Mouse (Mus musculus): ENCODE data around the gene Gm10135. TPM values are rescaled to one million over a fixed set of nuclear protein-coding genes. Genes with fewer than 3 reads are reported as not detected.
"Not testable (repeated sequence)": the region's sequence is repeated elsewhere in the genome, so short reads cannot be mapped to it uniquely, and the experiment has no call there.

The Gm10135 gene
- polyA plus RNA-seq, 1 experiment, result not detected

DNA sequence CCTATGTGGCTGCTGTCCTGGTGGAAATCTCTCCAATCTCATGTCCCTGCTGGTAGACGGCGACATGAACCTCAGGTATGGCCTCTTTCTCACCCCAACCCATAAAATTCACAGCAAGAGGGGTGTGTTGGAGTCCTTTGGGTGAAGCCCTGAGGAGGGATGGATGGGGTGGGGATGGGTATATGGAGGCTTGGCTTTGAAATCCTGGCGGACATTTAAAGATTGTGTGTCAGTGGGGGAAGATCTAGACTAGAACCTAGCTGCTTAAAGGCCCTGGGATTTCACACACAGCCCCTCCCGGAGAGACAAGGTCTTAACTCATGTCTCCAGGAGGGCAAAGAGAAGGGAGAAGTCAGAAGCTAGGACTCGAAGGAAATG is 33.1 kb upstream of the Gm10135 start:
- WGBS, result 44% methylated on average over 5 of the region's 5 CpGs
- H3K36me3 ChIP-seq (ENCODE audit: control insufficient read depth, insufficient read depth, low read length), result no peaks in the 10 kb centered on the region
- peak overlapping the region; percentile 60; the same call in 1 of the 2 replicates for H3K4me3 ChIP-seq (ENCODE audit: low read depth, low read length)
- peaks cover 22% of the 10 kb centered on the region for H3K27me3 ChIP-seq (ENCODE audit: control insufficient read depth, insufficient read depth, low read length)
- TF ChIP-seq CTCF (IDR thresholded peaks at IDR 0.05; ENCODE audit: extremely low read depth, insufficient read length, insufficient replicate concordance, low read depth, low read length), result no peak
- no peak for TF ChIP-seq POLR2A (IDR thresholded peaks at IDR 0.05; ENCODE audit: low read depth, low read length)
- H3K4me1 ChIP-seq (ENCODE audit: control insufficient read depth, insufficient read depth, insufficient read length, low read length), result peaks cover 5% of the 10 kb centered on the region; the same call in 1 of the 2 replicates
- no peak overlapping the region for H3K27ac ChIP-seq (ENCODE audit: insufficient read depth, low read depth, low read length)

DNA sequence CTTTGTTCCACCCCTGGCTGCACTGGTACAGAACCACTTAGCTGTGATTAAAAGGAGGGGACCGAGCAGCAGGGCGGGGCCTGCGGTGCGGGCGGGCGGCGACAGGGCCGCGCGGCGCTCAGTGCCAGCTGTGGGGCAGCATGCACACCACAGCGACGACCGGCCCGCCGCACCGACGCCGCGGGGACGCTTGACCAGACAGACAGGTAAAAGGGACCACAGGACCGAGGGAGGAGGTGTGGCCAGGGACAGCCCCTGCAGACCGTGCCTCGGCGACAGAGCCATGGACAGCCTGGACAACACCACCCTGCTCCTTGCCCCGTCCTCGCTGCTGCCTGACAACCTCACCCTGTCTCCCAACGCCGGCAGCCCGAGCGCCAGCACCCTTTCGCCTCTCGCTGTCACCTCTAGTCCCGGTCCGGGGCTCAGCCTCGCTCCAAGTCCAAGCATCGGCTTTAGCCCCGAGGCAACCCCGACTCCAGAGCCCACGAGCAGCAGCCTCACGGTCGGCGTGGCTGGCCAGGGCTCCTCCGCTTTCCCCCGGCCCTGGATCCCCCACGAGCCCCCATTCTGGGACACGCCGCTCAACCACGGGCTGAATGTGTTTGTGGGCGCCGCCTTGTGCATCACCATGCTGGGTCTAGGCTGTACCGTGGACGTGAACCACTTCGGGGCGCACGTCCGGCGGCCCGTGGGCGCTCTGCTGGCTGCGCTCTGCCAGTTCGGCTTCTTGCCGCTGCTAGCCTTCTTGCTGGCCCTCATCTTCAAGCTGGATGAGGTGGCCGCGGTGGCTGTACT is 32.5 kb upstream of the Gm10135 start, which contains the start of gene Slc10a4:
Gene Slc10a4, plus strand, starts transcription at position 100 of the 798 bp plus-strand sequence.
- Histone ChIP-seq H3K27me3 (ENCODE audit: control insufficient read depth, insufficient read depth, low read length) (peaks cover 21% of the 10 kb centered on the region), H3K36me3 (ENCODE audit: control insufficient read depth, insufficient read depth, low read length) (no peaks in the 10 kb centered on the region), H3K4me1 (ENCODE audit: control insufficient read depth, insufficient read depth, insufficient read length, low read length) (peaks cover 5% of the 10 kb centered on the region; the same call in 1 of the 2 replicates), H3K4me3 (ENCODE audit: low read depth, low read length) (peak within 1 kb of the TSS; percentile 60), H3K27ac (ENCODE audit: insufficient read depth, low read depth, low read length) (no peak within 1 kb of the TSS)
- no peak for TF ChIP-seq CTCF (IDR thresholded peaks at IDR 0.05; ENCODE audit: extremely low read depth, insufficient read length, insufficient replicate concordance, low read depth, low read length)
- no peak for TF ChIP-seq POLR2A (IDR thresholded peaks at IDR 0.05; ENCODE audit: low read depth, low read length)
- WGBS, result 8% methylated on average over 65 of the region's 65 CpGs

DNA sequence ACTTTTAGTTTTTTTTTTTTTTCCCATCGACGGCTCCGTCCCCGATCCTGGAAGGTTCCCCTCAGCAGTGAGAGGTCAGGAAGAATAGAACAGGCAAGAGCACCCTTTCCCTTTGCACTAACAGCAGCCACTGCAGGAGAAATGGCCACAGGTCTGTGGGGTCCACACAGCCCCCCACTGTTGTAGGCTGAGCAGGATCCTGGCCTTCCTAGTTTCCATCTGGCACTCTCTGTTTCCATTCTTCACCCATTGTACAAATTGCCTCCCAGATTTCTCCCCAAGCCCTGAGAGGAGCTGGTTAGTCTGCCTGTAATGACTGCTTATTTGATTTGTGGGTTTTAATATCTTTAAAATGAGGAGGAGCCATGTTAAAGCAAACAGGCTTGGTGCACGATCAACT is 29.5 kb upstream of the Gm10135 start:
- Histone ChIP-seq H3K36me3 (ENCODE audit: control insufficient read depth, insufficient read depth, low read length) (no peaks in the 10 kb centered on the region), H3K27ac (ENCODE audit: insufficient read depth, low read depth, low read length) (no peak overlapping the region), H3K4me1 (ENCODE audit: control insufficient read depth, insufficient read depth, insufficient read length, low read length) (peaks cover 5% of the 10 kb centered on the region; the same call in 1 of the 2 replicates), H3K27me3 (ENCODE audit: control insufficient read depth, insufficient read depth, low read length) (peaks cover 21% of the 10 kb centered on the region), H3K4me3 (ENCODE audit: low read depth, low read length) (no peak overlapping the region)
- WGBS, result 80% methylated on average over 5 of the region's 5 CpGs
- TF ChIP-seq POLR2A (IDR thresholded peaks at IDR 0.05; ENCODE audit: low read depth, low read length), result no peak
- TF ChIP-seq CTCF (IDR thresholded peaks at IDR 0.05; ENCODE audit: extremely low read depth, insufficient read length, insufficient replicate concordance, low read depth, low read length), result no peak

DNA sequence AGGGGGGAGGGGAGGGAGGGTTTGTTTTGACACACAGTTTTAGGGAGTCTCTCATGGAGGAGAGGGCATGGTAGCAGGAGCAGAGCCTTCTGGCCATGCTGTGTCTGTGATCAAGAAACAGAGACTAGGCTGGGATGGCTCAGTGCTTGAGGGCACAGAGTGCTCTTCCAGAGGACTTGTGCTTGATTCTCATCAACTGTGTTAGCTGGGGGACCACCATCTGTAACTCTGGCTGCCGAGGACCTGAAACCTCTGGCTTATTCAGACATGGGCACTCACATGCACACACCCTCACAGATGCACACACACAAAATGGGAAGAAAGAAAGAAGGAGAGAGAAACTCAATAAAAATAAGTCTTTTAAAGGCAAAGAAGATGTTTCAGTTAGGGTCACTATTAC is 24.0 kb upstream of the Gm10135 start:
- H3K36me3 ChIP-seq (ENCODE audit: control insufficient read depth, insufficient read depth, low read length); H3K4me1 ChIP-seq (ENCODE audit: control insufficient read depth, insufficient read depth, insufficient read length, low read length); H3K27me3 ChIP-seq (ENCODE audit: control insufficient read depth, insufficient read depth, low read length); H3K4me3 ChIP-seq (ENCODE audit: low read depth, low read length); H3K27ac ChIP-seq (ENCODE audit: insufficient read depth, low read depth, low read length): not testable (repeated sequence)
- 89% methylated on average over 1 of the region's 1 CpGs for WGBS

DNA sequence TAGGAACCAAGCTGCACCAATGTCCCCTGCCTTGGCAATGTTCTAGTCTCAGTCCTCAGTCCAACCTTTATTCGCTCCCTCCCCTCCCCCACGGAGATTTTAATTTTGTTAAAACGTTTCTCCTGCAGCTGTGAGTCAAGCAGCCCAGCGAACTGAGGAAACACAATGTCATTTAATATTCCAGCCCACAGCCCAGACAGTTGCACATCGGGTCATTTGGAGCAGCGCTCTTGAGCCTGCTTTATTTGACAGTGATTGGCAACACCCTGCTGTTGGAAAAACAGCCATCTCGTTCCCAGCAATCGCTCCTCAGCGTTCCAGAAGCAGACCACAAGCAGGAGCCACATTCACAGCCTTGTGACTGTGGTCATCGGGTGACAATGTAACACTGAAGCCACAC is 20.9 kb upstream of the Gm10135 start:
- Histone ChIP-seq H3K27ac (ENCODE audit: insufficient read depth, low read depth, low read length) (no peak overlapping the region), H3K36me3 (ENCODE audit: control insufficient read depth, insufficient read depth, low read length) (no peaks in the 10 kb centered on the region), H3K4me1 (ENCODE audit: control insufficient read depth, insufficient read depth, insufficient read length, low read length) (no peaks in the 10 kb centered on the region), H3K4me3 (ENCODE audit: low read depth, low read length) (no peak overlapping the region), H3K27me3 (ENCODE audit: control insufficient read depth, insufficient read depth, low read length) (no peaks in the 10 kb centered on the region)
- TF ChIP-seq CTCF (IDR thresholded peaks at IDR 0.05; ENCODE audit: extremely low read depth, insufficient read length, insufficient replicate concordance, low read depth, low read length) (no peak), POLR2A (IDR thresholded peaks at IDR 0.05; ENCODE audit: low read depth, low read length) (no peak)
- 70% methylated on average over 10 of the region's 10 CpGs for WGBS

DNA sequence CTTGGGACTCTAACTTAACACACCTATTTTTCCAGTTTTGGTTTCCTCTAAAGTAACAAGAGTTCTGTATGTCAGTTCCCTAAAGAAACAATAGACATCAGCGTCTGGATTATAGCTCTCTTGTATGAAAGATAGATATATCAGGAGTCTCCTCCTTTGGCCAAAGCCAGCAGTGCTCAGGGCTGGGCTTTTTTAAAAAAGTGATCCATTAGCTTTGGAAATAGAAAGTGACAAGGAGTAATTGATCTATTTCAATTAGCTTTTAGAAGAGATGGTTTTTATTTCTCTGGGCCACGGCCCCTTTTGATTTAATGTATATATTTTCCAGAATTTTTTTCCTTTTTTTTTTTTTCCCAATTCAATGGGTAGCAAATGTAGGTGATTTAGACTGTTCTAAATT is 20.4 kb upstream of the Gm10135 start:
- H3K36me3 ChIP-seq (ENCODE audit: control insufficient read depth, insufficient read depth, low read length), result no peaks in the 10 kb centered on the region
- no peak overlapping the region for H3K27ac ChIP-seq (ENCODE audit: insufficient read depth, low read depth, low read length)
- no peaks in the 10 kb centered on the region for H3K4me1 ChIP-seq (ENCODE audit: control insufficient read depth, insufficient read depth, insufficient read length, low read length)
- TF ChIP-seq POLR2A (IDR thresholded peaks at IDR 0.05; ENCODE audit: low read depth, low read length) (no peak), CTCF (IDR thresholded peaks at IDR 0.05; ENCODE audit: extremely low read depth, insufficient read length, insufficient replicate concordance, low read depth, low read length) (no peak)
- no peak overlapping the region for H3K4me3 ChIP-seq (ENCODE audit: low read depth, low read length)
- WGBS, result 71% methylated on average over 2 of the region's 2 CpGs
- no peaks in the 10 kb centered on the region for H3K27me3 ChIP-seq (ENCODE audit: control insufficient read depth, insufficient read depth, low read length)

DNA sequence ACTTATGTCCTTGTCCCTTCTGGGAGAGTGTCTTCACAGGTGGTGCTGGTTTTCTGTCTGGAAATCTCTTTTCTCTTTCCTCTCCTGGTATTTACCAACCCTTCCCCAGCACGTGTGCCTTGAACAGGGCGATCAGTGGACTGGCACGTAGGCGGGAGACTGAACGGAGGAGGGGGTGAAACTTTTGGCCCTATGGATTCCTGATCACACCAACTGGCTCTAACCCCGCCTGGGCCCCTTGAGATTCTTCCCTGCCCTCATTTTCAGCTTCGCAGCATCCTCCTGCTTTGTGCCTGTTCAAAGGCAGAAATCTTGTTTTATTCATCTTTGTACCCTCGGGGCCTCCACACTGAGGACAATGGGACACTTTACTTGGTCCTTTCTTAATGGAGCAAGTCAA is 19.9 kb upstream of the Gm10135 start:
- no peaks in the 10 kb centered on the region for H3K27me3 ChIP-seq (ENCODE audit: control insufficient read depth, insufficient read depth, low read length)
- H3K36me3 ChIP-seq (ENCODE audit: control insufficient read depth, insufficient read depth, low read length), result no peaks in the 10 kb centered on the region
- WGBS, result 72% methylated on average over 8 of the region's 8 CpGs
- TF ChIP-seq CTCF (IDR thresholded peaks at IDR 0.05; ENCODE audit: extremely low read depth, insufficient read length, insufficient replicate concordance, low read depth, low read length), result no peak
- no peak for TF ChIP-seq POLR2A (IDR thresholded peaks at IDR 0.05; ENCODE audit: low read depth, low read length)
- H3K4me3 ChIP-seq (ENCODE audit: low read depth, low read length), result no peak overlapping the region
- H3K4me1 ChIP-seq (ENCODE audit: control insufficient read depth, insufficient read depth, insufficient read length, low read length), result no peaks in the 10 kb centered on the region
- H3K27ac ChIP-seq (ENCODE audit: insufficient read depth, low read depth, low read length), result no peak overlapping the region

Measured in small intestine, adult 2 months (tissue).